Mouse (Mus musculus) intestine, embryonic 14.5 days (tissue): ENCODE results near the gene Catsper3. TPM values are rescaled to one million over a fixed set of nuclear protein-coding genes. Genes with fewer than 3 reads are reported as not detected.

Experiments used
- ATAC-seq: fragments of 200-750 bp; cut with Nextera tagmentation; replicated peaks from 2 replicates; pipeline ENCODE4 v1.8.0; 2017; ENCODE audit warnings: low read depth, moderate number of reproducible peaks, moderate TSS enrichment, moderate library complexity; ENCODE audit not compliant: low FRiP score, low TSS enrichment
- DNase-seq: peaks from one replicate; pipeline ENCODE4 v3.0.0-alpha.2; 2018; ENCODE audit warnings: low spot score
- H3K27ac ChIP-seq: fragments of 300-500 bp; sonication (generic); 2 replicates; pipeline ENCODE4 v1.5.1; 2014; ENCODE audit warnings: low read depth, mild to moderate bottlenecking, control low read depth
- H3K27me3 ChIP-seq: fragments of 300-500 bp; sonication (generic); replicated peaks from 2 replicates; pipeline ENCODE4 v1.6.1; 2014; ENCODE audit warnings: low read length, control low read depth; ENCODE audit not compliant: control insufficient read depth, insufficient read depth
- H3K36me3 ChIP-seq: fragments of 300-500 bp; sonication (generic); 2 replicates; pipeline ENCODE4 v1.6.1; 2014; ENCODE audit warnings: low read length, control low read depth; ENCODE audit not compliant: control insufficient read depth, insufficient read depth
- H3K4me1 ChIP-seq: fragments of 300-500 bp; sonication (generic); replicated peaks from 2 replicates; pipeline ENCODE4 v1.6.1; 2014; ENCODE audit warnings: low read length, control low read depth, mixed read lengths; ENCODE audit not compliant: control insufficient read depth, insufficient read depth
- H3K4me2 ChIP-seq: fragments of 300-500 bp; sonication (generic); 2 replicates; pipeline ENCODE4 v1.6.1; 2014; ENCODE audit warnings: low read length
- H3K4me3 ChIP-seq: fragments of 300-500 bp; sonication (generic); 2 replicates; pipeline ENCODE4 v1.5.1; 2014; ENCODE audit warnings: low read depth, low read length, control low read depth, mixed read lengths
- H3K9ac ChIP-seq: fragments of 300-500 bp; sonication (generic); 2 replicates; pipeline ENCODE4 v1.6.1; 2014; ENCODE audit warnings: mild to moderate bottlenecking, low read length
- H3K9me3 ChIP-seq: fragments of 300-500 bp; sonication (generic); 2 replicates; pipeline ENCODE4 v1.6.1; 2016; ENCODE audit warnings: low read length, control low read depth; ENCODE audit not compliant: control insufficient read depth
- WGBS: fragments of 180-500 bp; shearing (Covaris S2); extraction: QIAGEN DNeasy Blood & Tissue Kit; methylation state at CpG from one replicate; pipeline ENCODE4 v1.1.7; 2014; 5-methylcytosine and 5-hydroxymethylcytosine counted together
- polyA plus RNA-seq: library from polyadenylated mRNA; unstranded; fragments of >200 nt; fragmentation: Nextera tagmentation; extraction: Ambion mirVana; gene quantifications from 2 replicates; pipeline ENCODE4 v1.2.1, GENCODE M21; 2014

Gene Catsper3
- polyA plus RNA-seq, 1 experiment from 2014 or later, result 0.23 TPM

GRCm38 (mm10) chr13:55829018-55829655 lies 44.8 kb downstream of the Catsper3 start:
- WGBS, result 5% methylated on average over 12 of the region's 12 CpGs
- Histone ChIP-seq H3K27me3 (peaks cover 92% of the 10 kb centered on the region), H3K4me2 (peak overlapping the region; percentile 30), H3K4me3 (peak overlapping the region; percentile 45), H3K9ac (peak overlapping the region; percentile 31), H3K27ac (no peak overlapping the region), H3K36me3 (no peaks in the 10 kb centered on the region), H3K9me3 (no peaks in the 10 kb centered on the region), H3K4me1 (0 out of 2 replicates have a peak, but pooled peaks cover 5% of the 10 kb centered on the region)
- ATAC-seq, result no peak
- DNase-seq, result peak; percentile 83

GRCm38 (mm10) chr13:55830081-55830832 lies 45.9 kb downstream of the Catsper3 start:
- Histone ChIP-seq H3K4me2 (peak overlapping the region; percentile 41), H3K27me3 (peaks cover 92% of the 10 kb centered on the region), H3K9ac (peak overlapping the region; percentile 62), H3K4me1 (0 out of 2 replicates have a peak, but pooled peaks cover 5% of the 10 kb centered on the region), H3K36me3 (no peaks in the 10 kb centered on the region), H3K27ac (peak overlapping the region; percentile 77), H3K9me3 (no peaks in the 10 kb centered on the region), H3K4me3 (peak overlapping the region; percentile 45)
- WGBS, result under 1% methylated on average over 47 of the region's 48 CpGs
- DNase-seq (peak; percentile 82), ATAC-seq (no peak)

DNA sequence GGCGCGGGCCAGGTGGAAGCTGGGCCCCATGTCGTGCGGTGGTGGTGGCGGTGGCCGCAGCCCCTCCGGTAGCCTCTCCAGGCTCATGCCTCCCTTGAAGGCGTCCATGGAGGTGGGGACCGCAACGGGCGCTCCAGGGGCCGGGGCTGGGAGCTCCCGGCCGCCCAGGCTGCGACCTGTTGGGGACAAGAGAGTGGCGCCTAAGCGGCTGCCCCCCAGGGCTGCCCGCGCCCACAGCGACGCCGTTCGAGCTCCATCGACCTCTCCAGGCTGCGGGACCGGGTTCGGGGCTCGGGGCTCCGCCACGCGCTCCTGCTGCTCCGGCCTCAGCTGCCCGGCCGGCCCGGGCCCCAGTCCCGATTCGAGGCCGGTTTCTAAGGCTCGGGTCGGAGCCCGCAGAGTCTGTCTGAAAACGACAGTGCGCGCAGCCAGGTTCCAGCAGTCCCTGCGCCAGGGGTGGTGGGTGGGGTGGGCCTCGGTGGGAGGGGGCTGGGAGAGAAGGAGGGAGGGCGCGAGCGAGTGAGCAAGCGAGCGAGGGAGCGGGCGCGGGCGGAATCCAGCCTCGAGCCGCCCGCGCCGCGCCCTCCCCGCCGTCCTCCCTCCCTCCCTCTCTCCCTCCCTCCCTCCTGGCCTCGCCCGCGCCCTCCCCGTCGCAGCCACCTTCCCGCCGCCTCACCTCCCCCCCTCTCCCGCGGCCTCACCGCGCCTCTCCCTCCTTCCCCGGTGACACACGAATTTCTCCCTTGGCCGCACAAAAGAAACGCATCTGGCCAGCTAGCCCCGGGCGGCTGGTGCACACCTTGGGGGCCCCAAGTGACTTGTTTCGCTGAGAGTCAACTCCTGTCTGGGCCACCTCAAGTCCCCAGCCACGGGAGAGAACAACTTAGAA lies 46.7 kb downstream of the Catsper3 start:
- Histone ChIP-seq H3K4me3 (peak overlapping the region; percentile 45), H3K9ac (peak overlapping the region; percentile 62), H3K36me3 (no peaks in the 10 kb centered on the region), H3K27me3 (peaks cover 92% of the 10 kb centered on the region), H3K27ac (peak overlapping the region; percentile 77), H3K4me2 (peak overlapping the region; percentile 41), H3K9me3 (no peaks in the 10 kb centered on the region), H3K4me1 (0 out of 2 replicates have a peak, but pooled peaks cover 5% of the 10 kb centered on the region)
- under 1% methylated on average over 53 of the region's 82 CpGs for WGBS
- ATAC-seq, result peak; percentile 67
- DNase-seq, result peak; percentile 83

DNA sequence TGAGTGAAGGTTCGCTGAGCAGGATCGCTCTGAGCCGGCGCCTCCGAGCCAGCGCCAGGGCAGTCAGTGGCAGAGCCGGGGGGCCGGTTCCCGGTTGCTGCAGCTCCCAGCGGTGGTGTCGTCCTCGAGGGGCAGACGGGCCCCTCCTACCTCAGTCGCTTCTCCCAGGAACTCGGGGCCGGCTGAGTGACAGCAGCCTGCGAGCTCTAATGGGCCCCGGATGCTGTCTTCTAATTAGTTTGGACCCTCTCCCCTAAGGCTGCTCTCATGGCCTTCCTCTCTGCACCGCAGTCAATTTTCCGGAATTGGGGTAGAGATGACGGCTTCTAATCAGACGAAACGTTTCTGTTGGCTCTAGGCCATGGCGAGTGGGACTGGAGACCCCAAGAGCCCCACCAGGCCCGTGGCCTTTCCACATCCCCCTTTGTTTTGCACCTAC lies 47.4 kb downstream of the Catsper3 start:
- Histone ChIP-seq H3K4me3 (peak overlapping the region; percentile 45), H3K9me3 (no peaks in the 10 kb centered on the region), H3K4me2 (peak overlapping the region; percentile 41), H3K9ac (peak overlapping the region; percentile 35), H3K36me3 (no peaks in the 10 kb centered on the region), H3K27me3 (peaks cover 92% of the 10 kb centered on the region), H3K27ac (peak overlapping the region; percentile 69), H3K4me1 (0 out of 2 replicates have a peak, but pooled peaks cover 5% of the 10 kb centered on the region)
- WGBS, result 5% methylated on average over 25 of the region's 25 CpGs
- no peak for DNase-seq
- ATAC-seq, result no peak

DNA sequence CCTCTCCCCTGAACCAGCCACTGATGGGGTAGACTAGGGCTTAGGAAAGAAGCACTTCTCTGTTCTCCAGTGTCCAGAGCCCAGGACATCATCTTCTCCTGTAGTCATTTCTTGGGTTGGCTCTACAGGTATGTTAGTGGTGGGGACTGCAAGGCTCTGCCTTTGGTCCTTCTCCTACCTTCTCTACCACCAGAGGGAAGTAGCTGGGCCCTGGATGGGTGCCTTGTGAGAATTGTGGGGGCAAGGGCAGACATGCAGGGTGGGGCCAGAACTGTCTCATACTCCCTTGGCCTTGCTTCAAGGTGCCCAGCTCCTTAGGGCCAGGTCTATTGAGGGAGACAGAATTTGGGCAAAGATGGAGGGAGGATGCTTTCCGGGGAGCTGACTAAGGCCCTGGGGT lies 48.2 kb downstream of the Catsper3 start:
- ATAC-seq (no peak), DNase-seq (no peak)
- H3K27me3 ChIP-seq, result peaks cover 95% of the 10 kb centered on the region
- no peaks in the 10 kb centered on the region for H3K9me3 ChIP-seq
- H3K4me3 ChIP-seq, result no peak overlapping the region
- H3K9ac ChIP-seq, result no peak overlapping the region
- H3K4me2 ChIP-seq, result no peak overlapping the region
- H3K36me3 ChIP-seq, result no peaks in the 10 kb centered on the region
- no peak overlapping the region for H3K27ac ChIP-seq
- 28% methylated on average over 1 of the region's 1 CpGs for WGBS
- 0 out of 2 replicates have a peak, but pooled peaks cover 5% of the 10 kb centered on the region for H3K4me1 ChIP-seq

DNA sequence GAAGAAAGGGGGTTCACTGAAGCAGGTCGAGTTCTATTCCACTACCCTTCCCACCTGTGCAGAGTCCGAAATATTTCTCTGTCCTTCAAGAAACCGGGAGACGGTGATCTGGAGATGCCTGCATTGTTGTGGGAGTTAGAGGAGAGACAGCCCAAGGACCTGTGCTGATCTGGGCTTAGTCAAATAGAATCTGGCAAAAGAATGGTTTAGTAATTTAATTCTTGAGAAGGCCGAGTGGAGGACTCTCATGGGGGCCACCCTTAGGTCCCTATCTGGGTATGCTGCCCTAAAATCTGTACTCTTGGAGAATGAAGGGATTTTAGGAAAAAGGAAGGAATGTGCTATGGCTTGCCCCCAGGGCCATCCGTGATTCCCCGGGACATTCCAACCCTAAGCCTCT lies 49.6 kb downstream of the Catsper3 start:
- H3K27ac ChIP-seq, result no peak overlapping the region
- no peak for ATAC-seq
- no peaks in the 10 kb centered on the region for H3K36me3 ChIP-seq
- H3K9me3 ChIP-seq, result no peaks in the 10 kb centered on the region
- H3K4me1 ChIP-seq, result 0 out of 2 replicates have a peak, but pooled peaks cover 5% of the 10 kb centered on the region
- peaks cover 100% of the 10 kb centered on the region for H3K27me3 ChIP-seq
- 20% methylated on average over 7 of the region's 7 CpGs for WGBS
- no peak overlapping the region for H3K4me2 ChIP-seq
- no peak overlapping the region for H3K4me3 ChIP-seq
- DNase-seq, result no peak
- H3K9ac ChIP-seq, result no peak overlapping the region

DNA sequence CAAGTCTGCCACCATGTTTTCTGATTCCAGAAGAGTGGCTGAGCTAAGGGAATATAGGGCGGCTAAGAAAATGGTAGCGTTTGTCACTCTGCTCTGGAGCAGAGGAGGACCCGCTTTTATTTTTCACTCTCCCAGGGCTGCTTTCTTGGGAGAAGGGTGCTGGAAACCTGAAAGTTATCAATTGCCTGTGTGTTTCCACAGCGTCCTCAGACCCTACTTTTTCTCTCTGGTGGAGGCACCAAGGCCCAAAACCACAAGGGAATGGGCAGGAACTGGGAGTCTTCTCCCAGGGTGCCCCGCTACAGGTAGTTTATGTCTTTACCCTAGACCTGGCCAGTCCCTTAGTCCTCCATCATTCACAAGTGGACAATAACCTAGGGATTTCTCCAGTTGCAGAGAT lies 50.3 kb downstream of the Catsper3 start:
- DNase-seq, result no peak
- H3K36me3 ChIP-seq, result no peaks in the 10 kb centered on the region
- no peak for ATAC-seq
- H3K27me3 ChIP-seq, result peaks cover 100% of the 10 kb centered on the region
- no peak overlapping the region for H3K4me2 ChIP-seq
- no peak overlapping the region for H3K4me3 ChIP-seq
- 26% methylated on average over 5 of the region's 5 CpGs for WGBS
- H3K9ac ChIP-seq, result no peak overlapping the region
- no peak overlapping the region for H3K27ac ChIP-seq
- 0 out of 2 replicates have a peak, but pooled peaks cover 5% of the 10 kb centered on the region for H3K4me1 ChIP-seq
- no peaks in the 10 kb centered on the region for H3K9me3 ChIP-seq

- WGBS, result 2% methylated on average over 33 of the region's 33 CpGs
- no peaks in the 10 kb centered on the region for H3K9me3 ChIP-seq
- H3K4me1 ChIP-seq, result 0 out of 2 replicates have a peak, but pooled peaks cover 3% of the 10 kb centered on the region
- H3K4me2 ChIP-seq, result peak overlapping the region; percentile 46
- peak overlapping the region; percentile 8; the same call in 1 of the 2 replicates for H3K9ac ChIP-seq
- peaks cover 99% of the 10 kb centered on the region for H3K27me3 ChIP-seq
- ATAC-seq, result no peak
- H3K27ac ChIP-seq, result no peak overlapping the region
- H3K36me3 ChIP-seq, result no peaks in the 10 kb centered on the region
- peak overlapping the region; percentile 25 for H3K4me3 ChIP-seq
- peak; percentile 77 for DNase-seq
Observed at GRCm38 (mm10) chr13:55835548-55836097, 51.3 kb downstream of the Catsper3 start.
